Mouse (Mus musculus): ENCODE measurements around the gene 2610528J11Rik. TPM values are rescaled to one million over a fixed set of nuclear protein-coding genes. Genes with fewer than 3 reads are reported as not detected.

2610528J11Rik gene
- polyA plus RNA-seq (2014; fragmentation: Illumina TruSeq; extraction: RNeasy Lipid Tissue Mini Kit (QIAGEN cat#74804)) = 0.88 TPM

DNA sequence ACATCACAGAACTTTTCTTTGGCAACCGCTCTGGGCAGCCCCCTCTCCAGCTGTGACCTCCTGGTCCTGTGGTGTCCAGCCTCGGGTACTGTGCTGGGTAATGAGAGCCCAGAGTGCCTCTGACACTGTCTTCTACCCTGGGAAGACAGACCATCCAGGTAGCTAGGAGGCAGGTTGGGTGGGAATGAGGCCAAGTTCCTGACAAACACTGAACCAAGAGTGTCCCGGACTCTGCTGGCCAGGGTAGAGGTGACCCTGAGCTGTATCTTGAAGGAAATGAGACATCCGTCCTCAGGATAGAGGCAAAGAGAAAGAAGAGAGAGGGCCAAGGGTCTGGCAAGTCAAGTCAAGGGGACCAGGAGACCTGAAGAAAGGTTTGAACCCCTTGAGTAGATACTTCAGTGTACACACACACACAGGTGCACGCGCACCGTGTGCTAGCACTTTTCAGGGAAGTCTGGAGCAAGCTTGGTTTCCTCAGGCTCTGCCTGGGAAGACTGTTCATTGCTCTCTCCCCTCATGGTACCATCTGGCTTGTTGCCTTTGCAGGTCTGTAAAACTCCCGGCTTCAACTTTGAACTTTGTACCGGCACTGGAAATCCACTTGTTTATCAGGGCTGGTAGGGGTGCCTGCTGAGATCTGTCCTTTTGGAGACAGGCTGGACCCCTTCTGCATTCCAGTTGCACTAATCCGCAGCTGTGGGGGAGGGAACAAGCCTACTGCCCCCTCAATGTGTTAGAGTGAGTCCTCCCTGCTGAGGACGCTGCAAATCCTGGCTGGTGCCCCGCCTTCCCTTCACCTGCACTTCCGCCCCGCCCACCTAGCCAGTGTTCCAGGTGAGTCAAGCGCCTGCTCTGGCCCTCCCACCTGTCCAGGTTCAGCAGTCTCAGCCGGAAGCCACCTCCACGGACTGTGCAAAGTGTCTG, at the start of gene 2610528J11Rik:
Gene 2610528J11Rik (plus strand): TSS at position 592 of the 927 bp plus-strand sequence.

DNA sequence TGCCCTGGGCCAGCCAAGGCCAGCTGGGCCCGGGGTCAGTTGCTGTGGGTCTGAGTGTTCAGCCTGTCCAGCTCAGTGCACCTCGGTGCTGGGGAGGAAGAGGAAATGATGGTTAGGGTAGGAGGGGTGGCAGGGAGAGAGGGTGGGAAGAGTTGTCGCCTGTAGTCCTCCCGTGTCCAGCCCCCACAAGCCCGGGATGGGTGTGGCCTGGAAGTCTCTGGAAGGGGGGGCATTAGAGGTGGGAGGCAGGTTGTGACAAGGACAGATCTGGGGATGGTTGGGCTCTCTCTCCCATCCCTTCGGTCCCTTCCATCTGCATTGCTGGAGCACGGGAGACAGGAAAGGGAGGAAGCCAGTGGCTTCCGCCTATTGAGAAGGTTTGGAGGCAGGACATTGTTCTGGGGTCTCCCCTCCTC, 37.1 kb upstream of the 2610528J11Rik start, which contains the start of gene Tie1:
Gene Tie1 (minus strand): TSS at position 345 of the 416 bp plus-strand sequence.

DNA sequence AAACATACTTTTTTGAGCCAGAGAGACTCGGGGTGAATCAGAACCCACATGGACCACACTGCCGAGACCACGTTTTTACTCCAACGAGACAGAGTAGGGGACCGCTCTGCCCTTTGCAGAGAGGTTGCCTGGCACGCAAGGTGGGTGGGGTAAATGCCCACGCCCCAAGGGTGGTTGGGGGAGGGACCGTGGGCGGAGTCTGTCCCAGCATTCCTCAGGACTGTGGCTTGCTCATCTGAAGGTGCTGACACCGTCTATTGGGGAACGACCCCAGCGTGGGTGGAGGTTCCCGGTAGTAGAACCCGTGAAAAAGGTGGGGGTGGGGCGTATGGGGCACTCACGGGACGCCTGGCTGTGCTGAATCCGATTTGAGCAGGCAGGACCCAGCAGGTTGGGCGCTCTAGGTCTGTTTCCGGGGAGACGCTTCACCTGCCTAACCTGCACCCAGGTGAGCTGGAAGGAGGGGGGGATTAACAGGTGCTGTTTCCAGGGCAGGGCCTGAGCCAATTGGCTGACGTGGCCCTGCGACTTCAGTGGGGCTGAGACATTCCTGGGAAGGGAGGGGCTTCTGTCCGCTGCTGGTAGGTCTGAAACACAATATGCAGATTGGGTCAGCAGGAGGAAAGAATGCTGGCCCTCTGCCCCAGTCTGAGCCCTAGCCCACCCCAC, 16.9 kb downstream of the 2610528J11Rik start, which contains the start of gene Tmem125:
Gene Tmem125 (minus strand): TSS at position 453 of the 669 bp plus-strand sequence.

Other genes starting within 250 kb of the 2610528J11Rik start
- 2.6 TPM for gene Ptprf, start 235.6 kb upstream of the 2610528J11Rik start, polyA plus RNA-seq (2014; fragmentation: Illumina TruSeq; extraction: RNeasy Lipid Tissue Mini Kit (QIAGEN cat#74804))
- gene Szt2, start 117.7 kb upstream of the 2610528J11Rik start, polyA plus RNA-seq (2014; fragmentation: Illumina TruSeq; extraction: RNeasy Lipid Tissue Mini Kit (QIAGEN cat#74804)) = 0.88 TPM
- gene Med8, start 117.7 kb upstream of the 2610528J11Rik start, polyA plus RNA-seq (2014; fragmentation: Illumina TruSeq; extraction: RNeasy Lipid Tissue Mini Kit (QIAGEN cat#74804)) = 32.3 TPM
- gene Elovl1, start 98.9 kb upstream of the 2610528J11Rik start, polyA plus RNA-seq (2014; fragmentation: Illumina TruSeq; extraction: RNeasy Lipid Tissue Mini Kit (QIAGEN cat#74804)) = 27.4 TPM
- gene Cdc20, start 89.6 kb upstream of the 2610528J11Rik start, polyA plus RNA-seq (2014; fragmentation: Illumina TruSeq; extraction: RNeasy Lipid Tissue Mini Kit (QIAGEN cat#74804)) = 4.8 TPM
- not detected for gene Mpl, start 69.5 kb upstream of the 2610528J11Rik start, polyA plus RNA-seq (2014; fragmentation: Illumina TruSeq; extraction: RNeasy Lipid Tissue Mini Kit (QIAGEN cat#74804))
- 1.1 TPM for gene Tie1, start 36.9 kb upstream of the 2610528J11Rik start, polyA plus RNA-seq (2014; fragmentation: Illumina TruSeq; extraction: RNeasy Lipid Tissue Mini Kit (QIAGEN cat#74804))
- 0.66 TPM for gene Tmem125, start 17.0 kb downstream of the 2610528J11Rik start, polyA plus RNA-seq (2014; fragmentation: Illumina TruSeq; extraction: RNeasy Lipid Tissue Mini Kit (QIAGEN cat#74804))
- 2.1 TPM for gene Cfap57, start 93.8 kb downstream of the 2610528J11Rik start, polyA plus RNA-seq (2014; fragmentation: Illumina TruSeq; extraction: RNeasy Lipid Tissue Mini Kit (QIAGEN cat#74804))
- 19.5 TPM for gene Ebna1bp2, start 93.8 kb downstream of the 2610528J11Rik start, polyA plus RNA-seq (2014; fragmentation: Illumina TruSeq; extraction: RNeasy Lipid Tissue Mini Kit (QIAGEN cat#74804))
- not detected for gene Olfr62, start 132.0 kb downstream of the 2610528J11Rik start, polyA plus RNA-seq (2014; fragmentation: Illumina TruSeq; extraction: RNeasy Lipid Tissue Mini Kit (QIAGEN cat#74804))
- not detected for gene Olfr1342, start 165.8 kb downstream of the 2610528J11Rik start, polyA plus RNA-seq (2014; fragmentation: Illumina TruSeq; extraction: RNeasy Lipid Tissue Mini Kit (QIAGEN cat#74804))
- not detected for gene Olfr1341, start 176.5 kb downstream of the 2610528J11Rik start, polyA plus RNA-seq (2014; fragmentation: Illumina TruSeq; extraction: RNeasy Lipid Tissue Mini Kit (QIAGEN cat#74804))
- not detected for gene Olfr1340, start 193.1 kb downstream of the 2610528J11Rik start, polyA plus RNA-seq (2014; fragmentation: Illumina TruSeq; extraction: RNeasy Lipid Tissue Mini Kit (QIAGEN cat#74804))
- not detected for gene Olfr1339, start 205.2 kb downstream of the 2610528J11Rik start, polyA plus RNA-seq (2014; fragmentation: Illumina TruSeq; extraction: RNeasy Lipid Tissue Mini Kit (QIAGEN cat#74804))
- gene Olfr1338, start 231.7 kb downstream of the 2610528J11Rik start, polyA plus RNA-seq (2014; fragmentation: Illumina TruSeq; extraction: RNeasy Lipid Tissue Mini Kit (QIAGEN cat#74804)) = not detected